Mouse (Mus musculus): ENCODE data around the gene 4930522H14Rik.

GRCm38 (mm10) chr4:109569421-109569820 is 38.3 kb upstream of the 4930522H14Rik start:
- TF ChIP-seq GATA1 (IDR thresholded peaks at IDR 0.05; ENCODE audit: borderline replicate concordance, low read length) (no peak), CTCF (IDR thresholded peaks at IDR 0.05; ENCODE audit: low read depth, low read length) (no peak), TAL1 (conservative IDR thresholded peaks at IDR 0.05; ENCODE audit: low read depth, low read length) (no peak)

Data from G1E (cell line).